Mouse (Mus musculus): Measurements from ENCODE around the gene Pbrm1.

DNA sequence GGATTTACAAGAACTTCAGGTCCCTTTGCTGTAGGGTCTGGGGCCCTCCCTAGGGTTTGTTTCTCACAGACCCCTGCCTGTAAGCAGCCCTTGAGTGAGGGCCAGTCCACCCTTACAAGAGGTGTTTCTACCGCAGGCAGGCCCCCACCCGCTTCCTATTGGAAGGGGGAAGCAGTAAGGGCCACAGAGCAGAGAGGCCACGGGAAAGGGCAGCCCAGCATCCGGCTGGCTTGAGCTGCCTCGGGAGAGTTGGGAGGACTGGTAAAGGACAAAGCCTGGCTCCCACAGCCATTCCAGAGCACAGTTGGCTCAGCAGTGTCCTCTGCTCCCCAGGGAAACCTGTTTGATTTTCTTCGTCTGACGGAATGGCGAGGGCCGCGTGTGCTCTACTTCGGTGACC, 118.9 kb downstream of the Pbrm1 start:
- TF ChIP-seq EP300 (optimal IDR thresholded peaks at IDR 0.05) (no peak), CTCF (IDR thresholded peaks at IDR 0.05; ENCODE audit: low read depth) (no peak)

All from stomach, postnatal 0 days (tissue).